Mouse (Mus musculus) hindbrain, embryonic 16.5 days (tissue): ENCODE results near the gene Zic4. TPM values are rescaled to one million over a fixed set of nuclear protein-coding genes. Genes with fewer than 3 reads are reported as not detected.

ENCODE experiments used
- ATAC-seq: fragments of 200-750 bp; cut with Nextera tagmentation; 2 replicates; pipeline ENCODE4 v1.8.0; 2017; ENCODE audit warnings: moderate TSS enrichment, moderate library complexity
- H3K27ac ChIP-seq: fragments of 300-500 bp; sonication (generic); 2 replicates; pipeline ENCODE4 v1.5.1; 2014; ENCODE audit warnings: low read depth, mild to moderate bottlenecking, control low read depth, low read length, moderate library complexity
- H3K27me3 ChIP-seq: fragments of 300-500 bp; sonication (generic); replicated peaks from 2 replicates; pipeline ENCODE4 v1.6.1; 2014; ENCODE audit warnings: low read length; ENCODE audit not compliant: control insufficient read depth, insufficient read depth
- H3K36me3 ChIP-seq: fragments of 300-500 bp; sonication (generic); 2 replicates; pipeline ENCODE4 v1.6.1; 2014; ENCODE audit warnings: mild to moderate bottlenecking, low read length, moderate library complexity, mixed read lengths; ENCODE audit not compliant: control insufficient read depth, insufficient read depth
- H3K4me1 ChIP-seq: fragments of 300-500 bp; sonication (generic); 2 replicates; pipeline ENCODE4 v1.6.1; 2014; ENCODE audit warnings: low read depth, low read length; ENCODE audit not compliant: control insufficient read depth, insufficient read depth
- H3K4me2 ChIP-seq: fragments of 300-500 bp; sonication (generic); 2 replicates; pipeline ENCODE4 v1.6.1; 2014; ENCODE audit warnings: mild to moderate bottlenecking, low read length, control low read depth, moderate library complexity
- H3K4me3 ChIP-seq: fragments of 300-500 bp; sonication (generic); 2 replicates; pipeline ENCODE4 v1.5.1; 2014; ENCODE audit warnings: mild to moderate bottlenecking, low read length, control low read depth, moderate library complexity
- H3K9ac ChIP-seq: fragments of 300-500 bp; sonication (generic); 2 replicates; pipeline ENCODE4 v1.6.1; 2014; ENCODE audit warnings: low read depth, mild to moderate bottlenecking, control low read depth, low read length, moderate library complexity
- H3K9me3 ChIP-seq: fragments of 300-500 bp; sonication (generic); 2 replicates; pipeline ENCODE4 v1.6.1; 2014; ENCODE audit warnings: mild to moderate bottlenecking, low read length, moderate library complexity; ENCODE audit not compliant: control insufficient read depth
- WGBS: fragments of 180-500 bp; shearing (Covaris S2); extraction: QIAGEN DNeasy Blood & Tissue Kit; methylation state at CpG from one replicate; pipeline ENCODE4 v1.1.7; 2014; 5-methylcytosine and 5-hydroxymethylcytosine counted together
- polyA plus RNA-seq: library from polyadenylated mRNA; unstranded; fragments of >200 nt; fragmentation: Nextera tagmentation; extraction: Ambion mirVana; gene quantifications from 2 replicates; pipeline ENCODE4 v1.2.1, GENCODE M21; 2015

The Zic4 gene
- polyA plus RNA-seq, 1 experiment from 2014 or later: 67.4 TPM

DNA sequence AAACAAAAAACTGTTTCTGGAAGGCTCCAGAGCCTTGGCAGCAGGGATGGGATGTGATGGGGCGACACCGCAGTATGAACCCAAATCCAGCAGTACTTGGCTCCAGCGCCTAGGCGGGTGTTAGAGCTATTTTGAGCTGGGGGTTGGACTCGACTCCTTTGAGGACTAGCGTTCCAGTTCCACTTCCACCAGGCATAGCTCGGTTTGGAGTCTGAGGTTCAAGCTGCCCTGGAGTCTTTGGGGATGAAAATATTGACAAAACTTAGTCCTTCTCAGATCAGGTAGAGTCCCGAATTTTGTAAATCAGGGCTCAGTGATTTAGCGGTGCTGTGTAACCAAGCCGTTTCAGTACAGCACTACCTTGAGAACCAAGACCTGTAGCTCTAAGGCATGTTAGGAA, 39.3 kb downstream of the Zic4 start:
- Histone ChIP-seq H3K36me3 (no peaks in the 10 kb centered on the region), H3K9me3 (no peaks in the 10 kb centered on the region), H3K4me2 (no peak overlapping the region), H3K27ac (no peak overlapping the region), H3K4me3 (no peak overlapping the region), H3K27me3 (peaks cover 54% of the 10 kb centered on the region), H3K9ac (no peak overlapping the region), H3K4me1 (no peaks in the 10 kb centered on the region)
- ATAC-seq: no peak
- 11% methylated on average over 10 of the region's 10 CpGs for WGBS

DNA sequence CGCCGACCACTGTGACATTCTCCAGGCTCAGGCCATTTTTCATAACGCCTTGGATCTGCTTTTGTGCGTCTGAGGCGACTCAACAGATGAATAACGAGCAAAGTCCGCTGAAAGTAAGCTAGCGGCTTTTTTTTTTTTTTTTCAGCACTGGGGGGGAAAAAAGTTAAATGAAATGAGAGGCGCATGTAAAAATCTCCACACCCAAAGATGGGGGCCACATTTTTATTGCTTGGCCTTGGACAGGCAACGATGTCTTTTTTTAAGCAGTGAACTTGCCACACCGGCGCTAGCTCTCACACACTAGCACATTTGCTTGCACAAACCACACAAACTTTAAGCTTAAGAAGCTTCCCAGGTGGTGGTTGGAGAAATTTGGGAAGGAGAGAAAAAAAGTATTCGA, 42.0 kb downstream of the Zic4 start:
- Histone ChIP-seq H3K36me3 (no peaks in the 10 kb centered on the region), H3K4me3 (peak overlapping the region; percentile 26; the same call in 1 of the 2 replicates), H3K27me3 (peaks cover 42% of the 10 kb centered on the region), H3K4me2 (peak overlapping the region; percentile 48), H3K4me1 (no peaks in the 10 kb centered on the region), H3K9ac (peak overlapping the region; percentile 27; the same call in 1 of the 2 replicates), H3K27ac (peak overlapping the region; percentile 62), H3K9me3 (no peaks in the 10 kb centered on the region)
- WGBS: 6% methylated on average over 13 of the region's 13 CpGs
- no peak for ATAC-seq

DNA sequence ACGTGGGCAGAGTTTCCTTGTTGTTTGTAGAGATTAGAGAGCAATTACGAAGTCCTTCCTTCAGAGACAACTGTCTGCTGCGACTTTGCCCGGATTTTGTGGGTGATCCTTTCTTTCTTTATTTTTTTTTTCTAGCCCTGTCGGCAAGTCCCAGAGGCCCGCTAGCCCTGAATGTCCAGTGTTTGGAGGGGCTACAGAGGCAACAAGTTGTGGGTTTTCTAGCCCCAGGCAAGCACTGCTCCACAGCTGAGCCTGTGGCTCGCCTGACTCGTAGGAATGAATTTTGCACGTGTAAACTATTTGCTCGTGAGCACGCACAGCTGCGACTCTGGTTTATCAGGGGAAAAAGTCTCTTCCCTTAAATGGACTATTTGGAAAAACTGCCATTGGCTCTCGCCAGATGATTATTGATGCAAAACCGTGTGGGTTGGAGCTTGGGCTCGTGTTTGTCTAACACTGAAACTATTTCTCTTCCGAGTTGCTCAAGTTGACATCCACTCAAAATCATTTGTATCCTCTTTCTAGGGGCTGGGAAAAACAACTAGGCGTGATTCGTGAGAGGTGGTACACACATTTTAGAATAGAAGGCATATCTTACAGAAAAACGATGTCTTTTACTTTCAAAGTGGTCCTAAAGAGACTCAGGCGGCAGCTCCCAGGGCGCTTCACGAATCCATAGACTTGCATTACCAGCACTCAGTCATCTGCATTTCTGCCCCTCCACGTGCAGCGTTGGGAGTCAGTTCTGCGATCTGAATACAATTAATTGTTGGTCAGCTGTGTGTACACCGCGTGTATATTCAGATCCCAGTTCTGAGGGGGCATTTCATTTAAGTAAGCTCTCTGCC, 42.9 kb downstream of the Zic4 start:
- H3K4me2 ChIP-seq: peak overlapping the region; percentile 48
- 1% methylated on average over 27 of the region's 27 CpGs for WGBS
- H3K27me3 ChIP-seq: peaks cover 39% of the 10 kb centered on the region
- peak overlapping the region; percentile 26 for H3K4me3 ChIP-seq
- ATAC-seq: peak; percentile 30; the same call in 1 of the 2 replicates
- H3K9ac ChIP-seq: peak overlapping the region; percentile 51
- no peaks in the 10 kb centered on the region for H3K9me3 ChIP-seq
- no peaks in the 10 kb centered on the region for H3K36me3 ChIP-seq
- no peaks in the 10 kb centered on the region for H3K4me1 ChIP-seq
- H3K27ac ChIP-seq: peak overlapping the region; percentile 71

DNA sequence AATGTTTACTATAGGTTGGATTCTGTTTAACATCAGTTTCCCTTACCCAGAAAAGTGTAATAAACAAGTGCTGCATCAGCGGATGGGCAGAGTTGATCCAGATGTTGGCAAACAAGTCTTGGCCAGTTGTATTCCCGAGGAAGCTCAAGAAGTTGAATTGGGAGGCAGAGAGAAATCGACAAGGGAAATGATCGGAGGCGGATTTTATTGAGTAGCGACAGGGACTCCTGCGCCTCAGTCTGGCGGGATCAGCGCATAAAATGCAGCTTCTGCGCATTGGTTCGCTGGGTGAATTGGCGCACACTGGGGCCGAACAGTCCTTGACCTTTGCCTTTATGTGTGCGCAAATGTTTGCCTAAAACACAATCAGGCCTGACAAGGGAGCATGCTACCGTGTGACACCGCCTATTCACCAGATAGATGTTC, 43.6 kb downstream of the Zic4 start:
- Histone ChIP-seq H3K9ac (peak overlapping the region; percentile 51), H3K4me1 (no peaks in the 10 kb centered on the region), H3K36me3 (no peaks in the 10 kb centered on the region), H3K9me3 (no peaks in the 10 kb centered on the region), H3K27me3 (peaks cover 40% of the 10 kb centered on the region), H3K4me3 (peak overlapping the region; percentile 26), H3K27ac (peak overlapping the region; percentile 71), H3K4me2 (peak overlapping the region; percentile 48)
- peak; percentile 60; the same call in 1 of the 2 replicates for ATAC-seq
- WGBS: 1% methylated on average over 16 of the region's 16 CpGs

- Histone ChIP-seq H3K9ac (peak overlapping the region; percentile 51), H3K4me1 (no peaks in the 10 kb centered on the region), H3K9me3 (no peaks in the 10 kb centered on the region), H3K4me3 (peak overlapping the region; percentile 26), H3K4me2 (peak overlapping the region; percentile 48), H3K36me3 (no peaks in the 10 kb centered on the region), H3K27me3 (peaks cover 37% of the 10 kb centered on the region), H3K27ac (peak overlapping the region; percentile 71)
- ATAC-seq: no peak
- WGBS: under 1% methylated on average over 6 of the region's 6 CpGs
These were observed 44.1 kb downstream of the Zic4 start for GRCm38 (mm10) chr9:91406258-91406763.

GRCm38 (mm10) chr9:91409771-91410170, 47.6 kb downstream of the Zic4 start:
- H3K4me1 ChIP-seq: peaks cover 2% of the 10 kb centered on the region
- no peaks in the 10 kb centered on the region for H3K36me3 ChIP-seq
- no peak overlapping the region; the same call in 1 of the 2 replicates for H3K4me3 ChIP-seq
- WGBS: 9% methylated on average over 3 of the region's 3 CpGs
- peak overlapping the region; percentile 12; the same call in 1 of the 2 replicates for H3K27ac ChIP-seq
- no peak overlapping the region; the same call in 1 of the 2 replicates for H3K9ac ChIP-seq
- H3K9me3 ChIP-seq: no peaks in the 10 kb centered on the region
- no peak for ATAC-seq
- H3K4me2 ChIP-seq: peak overlapping the region; percentile 29
- H3K27me3 ChIP-seq: peaks cover 19% of the 10 kb centered on the region

DNA sequence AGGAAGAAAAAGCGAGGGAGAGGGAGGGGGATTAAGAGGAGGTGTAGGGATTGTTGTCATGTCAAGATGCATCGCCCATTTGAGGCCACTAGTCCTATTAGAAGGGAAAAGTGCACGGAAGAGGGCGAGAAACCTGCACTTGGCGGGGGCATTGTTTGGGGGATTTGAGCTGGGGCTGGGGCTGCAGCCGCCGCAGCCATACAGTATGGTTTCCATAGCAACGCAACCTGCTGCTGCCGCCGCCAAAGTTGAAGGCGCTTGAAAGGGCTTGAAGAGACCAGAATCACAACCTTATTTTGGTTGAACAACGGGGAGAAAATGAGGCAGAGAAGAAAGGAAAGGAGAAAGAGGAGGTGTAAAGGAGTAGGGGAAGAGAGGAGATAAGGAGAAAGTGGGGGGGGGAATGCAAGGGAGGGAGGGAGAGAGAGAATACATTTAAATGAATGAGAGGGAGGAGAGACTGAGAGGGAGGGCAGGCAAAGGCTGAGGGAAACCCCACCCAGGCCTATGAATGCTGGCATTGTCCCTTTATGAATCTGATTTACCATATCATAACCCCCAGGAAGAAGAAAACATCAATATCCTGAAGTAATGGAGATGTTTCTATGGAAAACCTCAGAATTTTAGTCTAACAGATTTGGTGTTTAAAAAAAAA, 51.9 kb downstream of the Zic4 start:
- 3% methylated on average over 12 of the region's 12 CpGs for WGBS
- ATAC-seq: peak; percentile 85
- Histone ChIP-seq H3K4me2 (peak overlapping the region; percentile 50), H3K9ac (peak overlapping the region; percentile 27; the same call in 1 of the 2 replicates), H3K36me3 (no peaks in the 10 kb centered on the region), H3K4me3 (peak overlapping the region; percentile 16; the same call in 1 of the 2 replicates), H3K9me3 (no peaks in the 10 kb centered on the region), H3K27ac (peak overlapping the region; percentile 54; the same call in 1 of the 2 replicates), H3K4me1 (peaks cover 2% of the 10 kb centered on the region), H3K27me3 (peaks cover 27% of the 10 kb centered on the region)

DNA sequence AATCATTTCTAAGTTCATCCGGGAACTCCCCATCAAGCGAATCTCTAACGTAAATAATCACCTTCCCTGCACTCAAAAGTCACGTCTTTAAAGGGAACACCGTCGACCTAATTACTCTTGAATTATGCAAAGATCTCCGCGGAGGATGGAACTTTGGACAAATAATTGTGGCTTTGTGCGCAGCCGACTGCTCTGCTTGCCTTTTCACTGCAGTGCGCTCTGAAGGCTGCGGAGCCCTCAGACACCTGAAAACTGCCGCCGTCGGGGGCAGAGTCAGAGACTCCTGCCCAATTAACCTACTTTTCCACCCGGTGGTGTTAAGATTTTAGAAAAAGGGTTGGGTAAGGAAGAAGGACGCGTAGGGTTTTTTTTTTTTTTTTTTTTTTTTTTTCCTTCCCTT, 58.2 kb downstream of the Zic4 start:
- peak; percentile 58; the same call in 1 of the 2 replicates for ATAC-seq
- Histone ChIP-seq H3K4me1 (no peaks in the 10 kb centered on the region), H3K4me2 (peak overlapping the region; percentile 51), H3K27ac (peak overlapping the region; percentile 6), H3K9ac (0 out of 2 replicates have a peak overlapping the region, but pooled peaks have one; percentile 45), H3K36me3 (no peaks in the 10 kb centered on the region), H3K4me3 (peak overlapping the region; percentile 27), H3K27me3 (peaks cover 25% of the 10 kb centered on the region), H3K9me3 (no peaks in the 10 kb centered on the region)
- WGBS: 2% methylated on average over 18 of the region's 18 CpGs
